In genomic region chr13:9169616-9170015, GRCm38 (mm10) we compare ENCODE assay signal across 23 mouse cellular contexts.
DNase-seq lines count a peak whose midpoint lies in the region; ATAC-seq and TF ChIP-seq lines count a peak whose summit lies in the region.
"Had no signal": no experiment of that assay in that cellular context is flagged by ENCODE, and none has a peak within 500 bp of the region (broad histone marks: within the 10 kb centered on the region; RNA-seq: fewer than 3 reads in every experiment).

No protein-coding gene starts in this region.

- H3K9ac ChIP-seq in heart, embryonic 16.5 days (ENCODE audit: low read length) = no peak overlapping the region
- H3K9ac ChIP-seq: embryonic facial prominence, embryonic 13.5 days; embryonic facial prominence, embryonic 15.5 days; forebrain, embryonic 12.5 days had no signal

- no peak overlapping the region for H3K4me3 ChIP-seq in gastrocnemius, adult 2 months
- no peak overlapping the region for H3K4me3 ChIP-seq in heart, embryonic 16.5 days (ENCODE audit: low read length)
- H3K4me3 ChIP-seq: embryonic facial prominence, embryonic 13.5 days; embryonic facial prominence, embryonic 15.5 days; erythroblast, embryonic 14.5 days; forebrain, embryonic 10.5 days; forebrain, embryonic 12.5 days had no signal

- 78% methylated on average over 6 of the region's 6 CpGs for WGBS in heart, embryonic 16.5 days

- TF ChIP-seq CTCF in gastrocnemius, adult 2 months (IDR thresholded peaks at IDR 0.05) = no peak

- DNase-seq in gastrocnemius, adult 2 months = peak; percentile 64
- no peak for DNase-seq in gastrocnemius, postnatal 4 days (ENCODE audit: low spot score in 2 of 2)
- peak; percentile 30 for DNase-seq in gastrocnemius, postnatal 25 days
- DNase-seq in gastrocnemius, postnatal 14 days = no peak
- no peak for DNase-seq in heart, postnatal 4 days
- DNase-seq in left cerebral cortex, postnatal 4 days = no peak
- DNase-seq: adrenal gland, adult 2 months; adrenal gland, postnatal 10 days; adrenal gland, postnatal 25 days; cerebellum, adult 11 months; cerebellum, adult 18-20 months; cerebellum, adult 8-10 months; cerebellum, adult 9-11 months; cerebellum, postnatal 14 days; cerebellum, postnatal 36 days; embryo, embryonic 11 days had no signal

- H3K4me2 ChIP-seq in heart, embryonic 16.5 days (ENCODE audit: low read depth, low read length) = no peak overlapping the region
- H3K4me2 ChIP-seq: embryonic facial prominence, embryonic 13.5 days; embryonic facial prominence, embryonic 15.5 days; forebrain, embryonic 12.5 days had no signal

- no peaks in the 10 kb centered on the region for H3K27me3 ChIP-seq in heart, embryonic 16.5 days (ENCODE audit: control insufficient read depth, insufficient read depth, low read length)
- H3K27me3 ChIP-seq: embryonic facial prominence, embryonic 13.5 days; embryonic facial prominence, embryonic 15.5 days; forebrain, embryonic 12.5 days had no signal

- H3K4me1 ChIP-seq in heart, embryonic 16.5 days (ENCODE audit: control insufficient read depth, insufficient read depth, low read length) = no peaks in the 10 kb centered on the region
- H3K4me1 ChIP-seq: embryonic facial prominence, embryonic 13.5 days; embryonic facial prominence, embryonic 15.5 days; forebrain, embryonic 10.5 days; forebrain, embryonic 12.5 days had no signal

- intact Hi-C loops in gastrocnemius, adult 2 months (cut with DNase I) = loop anchor here (10.0 kb wide), 1 partner anchor 175 kb away; the partner anchor contains the start of gene Gtpbp4
- intact Hi-C loops in gastrocnemius, postnatal 14 days (cut with DNase I; ENCODE audit: low total_unique reads) = no loop called here
- intact Hi-C loops in left cerebral cortex, postnatal 4 days (cut with DNase I) = no loop called here

- H3K9me3 ChIP-seq in heart, embryonic 16.5 days (replicated peaks; ENCODE audit: control insufficient read depth, low read length) = no peaks in the 10 kb centered on the region
- H3K9me3 ChIP-seq: embryonic facial prominence, embryonic 13.5 days; embryonic facial prominence, embryonic 15.5 days; forebrain, embryonic 10.5 days; forebrain, embryonic 12.5 days had no signal

- peak overlapping the region; percentile 51 for H3K27ac ChIP-seq in gastrocnemius, adult 2 months
- no peak overlapping the region for H3K27ac ChIP-seq in heart, embryonic 16.5 days (ENCODE audit: low read length)
- H3K27ac ChIP-seq: embryonic facial prominence, embryonic 13.5 days; embryonic facial prominence, embryonic 15.5 days; forebrain, embryonic 10.5 days; forebrain, embryonic 12.5 days had no signal

- ATAC-seq in heart, embryonic 16.5 days (replicated peaks; ENCODE audit: extremely low read depth, insufficient read depth, low FRiP score) = 0 out of 2 replicates have a peak, but pooled peaks have one; percentile 6
- ATAC-seq: forebrain, embryonic 14.5 days had no signal

- H3K36me3 ChIP-seq in heart, embryonic 16.5 days (ENCODE audit: control insufficient read depth, insufficient read depth) = peaks cover 76% of the 10 kb centered on the region

Comparison
In these comparisons a context has a peak if more than half of its experiments do, and no peak if none do; other contexts are left out.
1. DNase-seq: peak in gastrocnemius, adult 2 months (single experiment) and gastrocnemius, postnatal 25 days (single experiment); none in gastrocnemius, postnatal 4 days (0 of 2), gastrocnemius, postnatal 14 days (single experiment), heart, postnatal 4 days (single experiment) and left cerebral cortex, postnatal 4 days (single experiment).